In the genomic region with DNA sequence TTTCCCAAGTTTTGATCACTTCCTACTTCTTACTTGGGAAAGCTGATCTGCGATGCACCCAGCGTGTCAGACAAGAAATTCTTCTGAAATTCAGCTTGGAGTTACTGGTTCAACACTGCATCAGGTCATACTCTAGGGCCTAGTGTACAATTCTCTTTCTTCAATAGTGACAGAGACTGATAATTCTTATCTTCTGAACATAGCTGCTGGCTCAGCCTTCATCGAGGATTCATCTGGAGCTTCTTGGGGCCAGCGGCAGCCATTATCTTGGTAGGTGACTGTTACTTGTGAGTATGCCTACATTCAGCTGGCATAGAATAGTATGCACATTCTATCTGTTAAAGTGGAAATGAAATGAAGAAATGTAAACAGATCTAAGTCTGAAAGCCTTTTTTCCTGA, we compare ENCODE assay signal across 25 mouse cellular contexts.
"Had no signal": no experiment of that assay in that cellular context is flagged by ENCODE, and none has a peak within 500 bp of the region (broad histone marks: within the 10 kb centered on the region; RNA-seq: fewer than 3 reads in every experiment).

No protein-coding gene starts in this region.

- H3K4me1 ChIP-seq: heart, embryonic 10.5 days; heart, embryonic 12.5 days; hindbrain, embryonic 10.5 days; hindbrain, embryonic 12.5 days; intestine, embryonic 15.5 days; limb, embryonic 13.5 days; limb, embryonic 15.5 days had no signal

- H3K4me2 ChIP-seq: heart, embryonic 12.5 days; hindbrain, embryonic 12.5 days; hindbrain, embryonic 14.5 days; intestine, embryonic 15.5 days; limb, embryonic 13.5 days; limb, embryonic 15.5 days had no signal

- H3K27ac ChIP-seq: gastrocnemius, adult 2 months; heart, embryonic 10.5 days; hindbrain, embryonic 10.5 days; hindbrain, embryonic 12.5 days; hindbrain, embryonic 14.5 days; intestine, embryonic 15.5 days; limb, embryonic 13.5 days; limb, embryonic 15.5 days had no signal

- H3K4me3 ChIP-seq: gastrocnemius, adult 2 months; heart, embryonic 10.5 days; heart, embryonic 12.5 days; hindbrain, embryonic 10.5 days; hindbrain, embryonic 12.5 days; intestine, embryonic 15.5 days; limb, embryonic 13.5 days; limb, embryonic 15.5 days had no signal

- DNase-seq: gastrocnemius, adult 2 months; gastrocnemius, postnatal 10 days; gastrocnemius, postnatal 25 days; heart, adult 18-20 months; heart, postnatal 10 days; heart, postnatal 4 days; kidney, adult 18-20 months; kidney, adult 8-10 months; kidney, postnatal 10 days; kidney, postnatal 25 days; kidney, postnatal 4 days; layer of hippocampus, adult 9-11 months; layer of hippocampus, postnatal 36 days; left cerebral cortex, postnatal 4 days had no signal

- H3K36me3 ChIP-seq: heart, embryonic 10.5 days; heart, embryonic 12.5 days; hindbrain, embryonic 10.5 days; hindbrain, embryonic 12.5 days; intestine, embryonic 15.5 days; limb, embryonic 13.5 days; limb, embryonic 15.5 days had no signal

- ATAC-seq: hindbrain, embryonic 16.5 days; inflammation-experienced regulatory T-cells, adult 6 months; intestine, embryonic 15.5 days; intestine, postnatal 0 days had no signal

- H3K9me3 ChIP-seq: heart, embryonic 10.5 days; heart, embryonic 12.5 days; hindbrain, embryonic 10.5 days; hindbrain, embryonic 12.5 days; intestine, embryonic 15.5 days; limb, embryonic 13.5 days; limb, embryonic 15.5 days had no signal

- H3K9ac ChIP-seq: heart, embryonic 12.5 days; hindbrain, embryonic 12.5 days; hindbrain, embryonic 14.5 days; intestine, embryonic 15.5 days; limb, embryonic 13.5 days; limb, embryonic 15.5 days had no signal

- H3K27me3 ChIP-seq: heart, embryonic 12.5 days; hindbrain, embryonic 12.5 days; intestine, embryonic 15.5 days; limb, embryonic 13.5 days; limb, embryonic 15.5 days had no signal
